Mouse (Mus musculus) CH12.LX (cell line): Measurements from ENCODE around the gene Ccdc88c. TPM values are rescaled to one million over a fixed set of nuclear protein-coding genes. Genes with fewer than 3 reads are reported as not detected.

Experiments used
- DNase-seq: peaks from one replicate; pipeline ENCODE4 v3.0.0-alpha.2; 2013; ENCODE audit errors: extremely low read depth
- H3K27ac ChIP-seq: 2 replicates; pipeline ENCODE4 v1.5.1; 2012; ENCODE audit warnings: low read depth, mild to moderate bottlenecking, control low read depth, moderate library complexity; ENCODE audit not compliant: insufficient read depth
- H3K27me3 ChIP-seq: replicated peaks from 2 replicates; pipeline ENCODE3; 2012; ENCODE audit warnings: inconsistent platforms
- H3K36me3 ChIP-seq, 2 experiments: replicated peaks in 1 of 2; 2 replicates each; pipeline versions ENCODE3 to v1.6.1; 2012; ENCODE audit warnings: inconsistent platforms in 1 of 2, low read length in 1 of 2, mild to moderate bottlenecking in 1 of 2, mixed read lengths in 1 of 2, moderate library complexity in 1 of 2; ENCODE audit not compliant: control insufficient read depth in 1 of 2, insufficient read depth in 1 of 2
- H3K4me1 ChIP-seq, 2 experiments: 2 replicates each; pipeline ENCODE4 v1.6.1; 2012; ENCODE audit warnings: inconsistent platforms in 1 of 2, moderate library complexity in 1 of 2; ENCODE audit not compliant: insufficient read depth in 2 of 2, control insufficient read depth in 1 of 2
- H3K4me2 ChIP-seq: 2 replicates; pipeline ENCODE4 v1.6.1; 2012; ENCODE audit warnings: low read depth, mild to moderate bottlenecking, control low read depth; ENCODE audit not compliant: poor library complexity, insufficient read depth, severe bottlenecking
- H3K4me3 ChIP-seq, 3 experiments: fragments of 150-350 bp in 1 of 3; sonication (generic) in 1 of 3; replicated peaks in 1 of 3; 2 replicates each; pipeline versions ENCODE3 to v1.5.1; 2011 to 2012; ENCODE audit warnings: low read depth in 2 of 3, low read length in 2 of 3, mild to moderate bottlenecking in 2 of 3, moderate library complexity in 2 of 3, control low read depth in 1 of 3, improper control_type of control experiment in 1 of 3, inconsistent platforms in 1 of 3, mixed read lengths in 1 of 3; ENCODE audit not compliant: poor library complexity in 1 of 3
- H3K79me2 ChIP-seq: replicated peaks from 2 replicates; pipeline ENCODE4 v1.6.1; 2012; ENCODE audit warnings: mild to moderate bottlenecking, moderate library complexity; ENCODE audit not compliant: control insufficient read depth, poor library complexity, insufficient read depth, severe bottlenecking; ENCODE audit errors: extremely low read depth
- H3K9ac ChIP-seq: 2 replicates; pipeline ENCODE4 v1.6.1; 2012; ENCODE audit warnings: low read depth, mild to moderate bottlenecking, control low read depth, moderate library complexity; ENCODE audit not compliant: insufficient read depth
- H3K9me3 ChIP-seq: replicated peaks from 2 replicates; pipeline ENCODE3; 2012; ENCODE audit warnings: low read length, inconsistent platforms, mixed read lengths
- BHLHE40 ChIP-seq: IDR thresholded peaks from 2 replicates; pipeline ENCODE4 v1.6.1; 2011; ENCODE audit warnings: mild to moderate bottlenecking, low read depth, low read length, improper control_type of control experiment
- CHD1 ChIP-seq: IDR thresholded peaks from 2 replicates; pipeline ENCODE4 v1.6.1; 2012; ENCODE audit warnings: low read depth, low read length, improper control_type of control experiment, inconsistent platforms
- ELF1 ChIP-seq: IDR thresholded peaks from 2 replicates; pipeline ENCODE4 v1.6.1; 2014; ENCODE audit warnings: low read depth, mild to moderate bottlenecking, inconsistent platforms, low read length, improper control_type of control experiment
- EP300 ChIP-seq: IDR thresholded peaks from 2 replicates; pipeline ENCODE4 v1.6.1; 2011; ENCODE audit warnings: low read length, improper control_type of control experiment
- ETS1 ChIP-seq: conservative IDR thresholded peaks from 2 replicates; pipeline ENCODE4 v1.6.1; 2012; ENCODE audit warnings: low read depth, mild to moderate bottlenecking, inconsistent platforms, low read length, improper control_type of control experiment, moderate library complexity
- HCFC1 ChIP-seq: IDR thresholded peaks from 2 replicates; pipeline ENCODE4 v1.6.1; 2012; ENCODE audit warnings: low read depth, mild to moderate bottlenecking, inconsistent platforms, low read length, improper control_type of control experiment
- IRF4 ChIP-seq: IDR thresholded peaks from 2 replicates; pipeline ENCODE4 v1.6.1; 2014; ENCODE audit warnings: low read depth, mild to moderate bottlenecking, inconsistent platforms, low read length, improper control_type of control experiment
- JUN ChIP-seq: IDR thresholded peaks from 2 replicates; pipeline ENCODE4 v1.6.1; 2011; ENCODE audit warnings: low read depth, mild to moderate bottlenecking, low read length, improper control_type of control experiment, moderate library complexity; ENCODE audit not compliant: insufficient read depth
- JUND ChIP-seq: conservative IDR thresholded peaks from 2 replicates; pipeline ENCODE4 v1.6.1; 2011; ENCODE audit warnings: low read depth, low read length, improper control_type of control experiment
- KAT2A ChIP-seq: IDR thresholded peaks from 2 replicates; pipeline ENCODE4 v1.6.1; 2012; ENCODE audit warnings: low read length, improper control_type of control experiment, inconsistent platforms; ENCODE audit not compliant: insufficient replicate concordance
- MAFK ChIP-seq: IDR thresholded peaks from 2 replicates; pipeline ENCODE4 v1.6.1; 2011; ENCODE audit warnings: low read length, improper control_type of control experiment; ENCODE audit not compliant: insufficient replicate concordance
- MAX ChIP-seq: IDR thresholded peaks from 2 replicates; pipeline ENCODE4 v1.6.1; 2011; ENCODE audit warnings: low read length, improper control_type of control experiment
- MAZ ChIP-seq: IDR thresholded peaks from 2 replicates; pipeline ENCODE4 v1.6.1; 2012; ENCODE audit warnings: low read depth, mild to moderate bottlenecking, inconsistent platforms, low read length, improper control_type of control experiment, moderate library complexity
- MEF2A ChIP-seq: IDR thresholded peaks from 2 replicates; pipeline ENCODE4 v1.6.1; 2014; ENCODE audit warnings: low read depth, mild to moderate bottlenecking, inconsistent platforms, low read length, improper control_type of control experiment, borderline replicate concordance
- MXI1 ChIP-seq: IDR thresholded peaks from 2 replicates; pipeline ENCODE4 v1.6.1; 2011; ENCODE audit warnings: mild to moderate bottlenecking, low read depth, low read length, improper control_type of control experiment
- MYC ChIP-seq: IDR thresholded peaks from 2 replicates; pipeline ENCODE4 v1.6.1; 2011; ENCODE audit warnings: low read depth, mild to moderate bottlenecking, improper control_type of control experiment, low read length
- NELFE ChIP-seq: IDR thresholded peaks from 2 replicates; pipeline ENCODE4 v1.6.1; 2011; ENCODE audit warnings: low read depth, low read length, improper control_type of control experiment
- NRF1 ChIP-seq: IDR thresholded peaks from 2 replicates; pipeline ENCODE4 v1.6.1; 2014; ENCODE audit warnings: low read depth, mild to moderate bottlenecking, inconsistent platforms, low read length, improper control_type of control experiment, moderate library complexity
- PAX5 ChIP-seq: IDR thresholded peaks from 2 replicates; pipeline ENCODE4 v1.6.1; 2012; ENCODE audit warnings: low read length, inconsistent platforms, mixed read lengths
- POLR2A ChIP-seq: IDR thresholded peaks from 2 replicates; pipeline ENCODE4 v1.6.1; 2011; ENCODE audit warnings: low read depth, mild to moderate bottlenecking, improper control_type of control experiment, low read length
- POLR2AphosphoS2 ChIP-seq: IDR thresholded peaks from 2 replicates; pipeline ENCODE4 v1.6.1; 2011; ENCODE audit warnings: low read depth, low read length, improper control_type of control experiment
- RCOR1 ChIP-seq: conservative IDR thresholded peaks from 2 replicates; pipeline ENCODE4 v1.6.1; 2012; ENCODE audit warnings: low read depth, mild to moderate bottlenecking, inconsistent platforms, low read length, improper control_type of control experiment
- SIN3A ChIP-seq: IDR thresholded peaks from 2 replicates; pipeline ENCODE4 v1.6.1; 2012; ENCODE audit warnings: low read length, improper control_type of control experiment, inconsistent platforms
- SMC3 ChIP-seq: IDR thresholded peaks from 2 replicates; pipeline ENCODE4 v1.6.1; 2011; ENCODE audit warnings: low read depth, low read length, improper control_type of control experiment
- TCF12 ChIP-seq: IDR thresholded peaks from 2 replicates; pipeline ENCODE4 v1.6.1; 2014; ENCODE audit warnings: low read depth, mild to moderate bottlenecking, inconsistent platforms, low read length, improper control_type of control experiment
- USF1 ChIP-seq: IDR thresholded peaks from 2 replicates; pipeline ENCODE4 v1.6.1; 2014; ENCODE audit warnings: low read depth, mild to moderate bottlenecking, inconsistent platforms, low read length, improper control_type of control experiment
- ZC3H11A ChIP-seq: IDR thresholded peaks from 2 replicates; pipeline ENCODE4 v1.6.1; 2012; ENCODE audit warnings: low read depth, mild to moderate bottlenecking, inconsistent platforms, low read length, improper control_type of control experiment
- ZKSCAN1 ChIP-seq: IDR thresholded peaks from 2 replicates; pipeline ENCODE4 v1.6.1; 2012; ENCODE audit warnings: low read depth, inconsistent platforms, low read length, improper control_type of control experiment, borderline replicate concordance
- ZNF384 ChIP-seq: IDR thresholded peaks from 2 replicates; pipeline ENCODE4 v1.6.1; 2012; ENCODE audit warnings: low read depth, low read length, improper control_type of control experiment, inconsistent platforms
- dilution Hi-C: fragments of 300-500 bp; cut with MboI; formaldehyde crosslinking; loops from 2 replicates; pipeline ENCODE4 v1.14.3; 2020; ENCODE audit warnings: low sequenced_read_pairs; ENCODE audit not compliant: extremely low pct_unique_long_range_greater_than_20kb, extremely low pct_ligation_motif_present
- in situ Hi-C: fragments of 300-500 bp; cut with MboI; formaldehyde crosslinking; loops from 3 replicates; pipeline ENCODE4 v1.14.3; 2019; ENCODE audit warnings: low sequenced_read_pairs, low pct_ligation_motif_present, low pct_unique_long_range_greater_than_20kb, mixed read lengths
- polyA plus RNA-seq: library from polyadenylated mRNA; unstranded; fragments of >175 nt; gene quantifications from 2 replicates; pipeline ENCODE4 v1.2.1, GENCODE M21; 2012; ENCODE audit warnings: low read depth; ENCODE audit not compliant: insufficient read length
- total RNA-seq, 2 experiments: library from RNA; depleted of rRNA; stranded (reverse); fragments of 300-350 nt in 1 of 2; fragments of >200 nt in 1 of 2; gene quantifications; 2 replicates each; pipeline ENCODE4 v1.2.3; 2012 to 2014

Ccdc88c gene
- total and polyA plus RNA-seq, 3 experiments, result 20.3 to 32.7 (median 24.9) TPM

DNA sequence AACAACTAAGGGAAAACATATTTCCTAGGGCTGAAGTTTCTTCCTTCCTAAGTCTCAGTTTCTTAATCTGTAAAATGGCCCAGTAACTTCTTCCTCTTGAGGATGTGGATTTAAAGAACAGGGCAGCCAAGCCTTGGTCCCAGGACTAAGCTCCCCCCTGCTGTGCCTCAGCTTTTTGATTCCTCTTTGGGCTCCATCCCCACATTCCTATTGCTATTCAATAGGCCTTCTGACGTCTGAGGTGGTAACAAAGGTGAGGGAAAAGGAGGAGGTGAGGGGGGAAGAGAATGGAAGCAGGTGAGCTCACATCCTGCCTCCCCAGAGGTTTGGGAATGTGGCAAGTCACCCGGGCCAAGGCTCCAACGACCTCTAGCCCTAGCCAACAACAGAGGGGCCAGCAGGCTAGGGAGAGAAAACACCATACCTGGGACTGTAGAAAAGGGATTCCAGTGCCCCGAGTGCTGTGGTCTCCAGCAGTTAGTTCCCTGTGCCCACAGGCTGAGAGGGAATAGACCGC is 12.4 kb downstream of the Ccdc88c start:
- peak overlapping the region in 2 of 3 experiments; percentile 53 to 60 for H3K4me3 ChIP-seq
- peak overlapping the region; percentile 66 for H3K27ac ChIP-seq
- H3K9ac ChIP-seq, result no peak overlapping the region
- dilution Hi-C loops, result no loop called here
- DNase-seq, result no peak
- peaks cover 67% of the 10 kb centered on the region for H3K79me2 ChIP-seq
- peak overlapping the region; percentile 62; the same call in 1 of the 2 replicates for H3K4me2 ChIP-seq
- H3K36me3 ChIP-seq, result peaks cover 14 to 40% of the 10 kb centered on the region in 2 experiments
- no peaks in the 10 kb centered on the region for H3K27me3 ChIP-seq
- in situ Hi-C loops, result no loop called here
- H3K9me3 ChIP-seq, result no peaks in the 10 kb centered on the region
- H3K4me1 ChIP-seq, result peaks cover 35 to 89% of the 10 kb centered on the region in 2 experiments
- TF ChIP-seq KAT2A (no peak), JUN (no peak), ZC3H11A (no peak), BHLHE40 (no peak), POLR2A (no peak), NRF1 (no peak), ZKSCAN1 (no peak), RCOR1 (no peak), MYC (no peak), HCFC1 (no peak), SMC3 (no peak), IRF4 (no peak), PAX5 (no peak), ZNF384 (no peak)

DNA sequence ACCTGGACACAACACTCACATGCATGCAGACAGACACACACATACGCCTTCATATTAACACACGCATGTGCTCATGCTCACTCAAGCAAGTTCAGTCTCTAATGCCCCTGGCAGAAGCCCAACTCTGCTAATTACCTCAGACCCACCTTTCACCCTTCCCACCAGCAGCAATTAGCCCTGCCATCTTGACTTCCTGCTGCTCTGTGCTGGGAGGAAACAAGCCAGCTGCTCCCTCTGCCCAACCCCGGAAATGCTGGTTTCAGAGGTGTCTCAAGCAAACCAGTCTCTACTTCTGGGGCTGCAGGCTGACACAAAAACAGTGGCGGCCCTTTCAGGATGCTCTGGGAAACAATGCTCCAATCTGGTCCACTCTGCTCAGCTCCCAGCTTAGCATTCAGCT is 12.9 kb downstream of the Ccdc88c start:
- dilution Hi-C loops (no loop called here), in situ Hi-C loops (no loop called here)
- Histone ChIP-seq H3K4me1 (peaks cover 36 to 89% of the 10 kb centered on the region in 2 experiments), H3K79me2 (peaks cover 71% of the 10 kb centered on the region), H3K4me2 (peak overlapping the region; percentile 62), H3K27me3 (no peaks in the 10 kb centered on the region), H3K4me3 (peak overlapping the region; percentile 53 to 60 (median 58)), H3K36me3 (peaks cover 9 to 35% of the 10 kb centered on the region in 2 experiments), H3K9me3 (no peaks in the 10 kb centered on the region), H3K27ac (peak overlapping the region; percentile 66), H3K9ac (peak overlapping the region; percentile 53)
- peak; percentile 75 for DNase-seq
- TF ChIP-seq JUND (no peak), MAX (peak; percentile 33; the same call in 1 of the 2 replicates), MXI1 (peak; percentile 57; the same call in 1 of the 2 replicates), SIN3A (peak; percentile 72), CHD1 (peak; percentile 56; the same call in 1 of the 2 replicates), KAT2A (0 out of 2 replicates have a peak, but pooled peaks have one; percentile 37), USF1 (no peak), IRF4 (peak; percentile 53; the same call in 1 of the 2 replicates), NELFE (peak; percentile 51; the same call in 1 of the 2 replicates), POLR2A (peak; percentile 57), MEF2A (peak; percentile 37; the same call in 1 of the 2 replicates), ETS1 (peak; percentile 44; the same call in 1 of the 2 replicates), MAFK (no peak), MAZ (0 out of 2 replicates have a peak, but pooled peaks have one; percentile 23), TCF12 (peak; percentile 71), JUN (no peak), EP300 (no peak), ELF1 (peak; percentile 91), HCFC1 (peak; percentile 63), POLR2AphosphoS2 (no peak)
